Mouse (Mus musculus) cerebellum, postnatal 36 days (tissue): ENCODE results near the gene Prkg1.

Experiments used
- DNase-seq, 2 experiments: peaks; one replicate each; pipeline ENCODE4 v3.0.0; 2021 to 2022; ENCODE audit warnings: mixed read lengths in 2 of 2

The Prkg1 gene

GRCm38 (mm10) chr19:31764801-31765340 lies at the start of gene Prkg1:
Gene Prkg1, minus strand, starts transcription at chr19:31765033.
- DNase-seq: no peak

- no peak for DNase-seq
Observed at GRCm38 (mm10) chr19:31813087-31813486, 48.3 kb upstream of the Prkg1 start.

GRCm38 (mm10) chr19:31811371-31811770 lies 46.5 kb upstream of the Prkg1 start:
- DNase-seq: no peak

GRCm38 (mm10) chr19:31805391-31805790 lies 40.6 kb upstream of the Prkg1 start:
- no peak for DNase-seq

GRCm38 (mm10) chr19:31795485-31796046 lies 30.7 kb upstream of the Prkg1 start:
- peak; percentile 37 to 51 for DNase-seq

- DNase-seq: no peak
Observed at GRCm38 (mm10) chr19:31791724-31792123, 26.9 kb upstream of the Prkg1 start.

- DNase-seq: no peak
Observed at GRCm38 (mm10) chr19:31781521-31782018, 16.7 kb upstream of the Prkg1 start.

GRCm38 (mm10) chr19:31781077-31781476 lies 16.2 kb upstream of the Prkg1 start:
- DNase-seq: no peak

GRCm38 (mm10) chr19:31780222-31780621 lies 15.4 kb upstream of the Prkg1 start:
- DNase-seq: no peak

GRCm38 (mm10) chr19:31779021-31779420 lies 14.2 kb upstream of the Prkg1 start:
- DNase-seq: peak; percentile 31

- no peak for DNase-seq
Observed at GRCm38 (mm10) chr19:31767004-31767403, 2.2 kb upstream of the Prkg1 start.

GRCm38 (mm10) chr19:31765451-31765850 lies 618 bp upstream of the Prkg1 start:
- DNase-seq: no peak

- DNase-seq: peak in 1 of 2 experiments; percentile 5
Observed at GRCm38 (mm10) chr19:31763951-31764800, 657 bp downstream of the Prkg1 start.

- no peak for DNase-seq
Observed at GRCm38 (mm10) chr19:31763246-31763821, 1.5 kb downstream of the Prkg1 start.

GRCm38 (mm10) chr19:31762411-31763245 lies 2.2 kb downstream of the Prkg1 start:
- no peak for DNase-seq

GRCm38 (mm10) chr19:31759855-31760254 lies 5.0 kb downstream of the Prkg1 start:
- DNase-seq: no peak

GRCm38 (mm10) chr19:31755929-31756792 lies 8.7 kb downstream of the Prkg1 start:
- DNase-seq: peak; percentile 18 to 60

GRCm38 (mm10) chr19:31754642-31755287 lies 10.1 kb downstream of the Prkg1 start:
- no peak for DNase-seq

- DNase-seq: no peak
Observed at GRCm38 (mm10) chr19:31750976-31751676, 13.7 kb downstream of the Prkg1 start.

- peak; percentile 14 to 33 for DNase-seq
Observed at GRCm38 (mm10) chr19:31746635-31747034, 18.2 kb downstream of the Prkg1 start.
